Mouse (Mus musculus): ENCODE data around the gene Nek9.

DNA sequence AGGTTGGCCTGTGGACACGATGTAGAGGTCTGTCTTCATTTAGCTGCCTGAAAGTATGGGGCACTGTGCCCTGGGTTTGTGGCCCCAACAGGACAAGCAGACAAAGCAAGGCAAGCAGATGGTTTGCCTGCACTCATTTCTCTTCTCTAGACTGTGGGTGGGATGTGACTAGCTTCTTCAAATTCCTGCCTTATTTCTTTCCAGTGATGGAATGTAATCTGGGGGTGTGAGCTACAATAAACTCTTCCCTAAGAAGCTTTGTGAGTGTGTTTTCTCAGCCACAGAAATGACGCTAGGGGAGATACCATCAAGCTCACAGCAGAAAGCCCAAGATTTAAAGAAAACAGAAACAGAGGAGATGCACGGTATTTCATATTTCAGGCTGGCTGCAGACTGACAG, 87.1 kb downstream of the Nek9 start:
- TF ChIP-seq CTCF (IDR thresholded peaks at IDR 0.05; ENCODE audit: borderline replicate concordance, control insufficient read depth, extremely low read depth, insufficient read depth, low read length, poor library complexity) (no peak), POLR2A (IDR thresholded peaks at IDR 0.05; ENCODE audit: control insufficient read depth, extremely low read depth, insufficient read depth, low read length, poor library complexity) (no peak)
